Mouse (Mus musculus) embryo, embryonic 11 days (tissue): Measurements from ENCODE around the gene Vapa.
"Not testable (repeated sequence)": the region's sequence is repeated elsewhere in the genome, so short reads cannot be mapped to it uniquely, and the experiment has no call there.

Experiments
- DNase-seq: peaks from one replicate; pipeline ENCODE4 v3.0.0-alpha.2; 2015

The Vapa gene

DNA sequence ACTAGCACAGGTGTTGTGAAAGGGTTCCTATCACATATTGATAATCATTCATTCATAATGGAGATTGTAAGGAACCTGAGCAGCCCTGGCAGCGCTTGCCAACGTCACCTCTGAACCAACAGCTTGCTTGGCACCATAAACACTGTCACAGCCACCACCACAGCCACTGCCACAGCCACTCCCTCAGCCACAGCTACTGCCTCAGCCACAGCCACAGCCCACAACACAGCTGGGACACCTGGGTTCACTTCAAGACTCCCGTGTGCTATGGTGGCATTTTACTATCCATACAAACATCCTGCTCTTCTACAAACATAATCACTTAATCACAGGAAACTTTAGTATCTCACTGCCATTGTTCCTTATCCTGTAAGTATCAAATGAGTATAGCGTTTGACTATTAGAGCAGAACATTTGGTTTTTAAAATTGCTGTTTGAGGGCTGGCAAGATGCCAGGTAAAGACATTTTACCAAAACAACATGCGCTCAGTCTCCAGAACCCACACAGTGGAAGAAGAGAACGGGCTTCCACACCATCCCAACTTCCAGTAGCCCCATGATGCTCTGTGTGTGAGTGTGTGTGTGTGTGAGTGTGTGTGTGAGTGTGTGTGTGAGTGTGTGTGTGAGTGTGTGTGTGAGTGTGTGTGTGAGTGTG is 51.9 kb downstream of the Vapa start:
- no peak for DNase-seq

DNA sequence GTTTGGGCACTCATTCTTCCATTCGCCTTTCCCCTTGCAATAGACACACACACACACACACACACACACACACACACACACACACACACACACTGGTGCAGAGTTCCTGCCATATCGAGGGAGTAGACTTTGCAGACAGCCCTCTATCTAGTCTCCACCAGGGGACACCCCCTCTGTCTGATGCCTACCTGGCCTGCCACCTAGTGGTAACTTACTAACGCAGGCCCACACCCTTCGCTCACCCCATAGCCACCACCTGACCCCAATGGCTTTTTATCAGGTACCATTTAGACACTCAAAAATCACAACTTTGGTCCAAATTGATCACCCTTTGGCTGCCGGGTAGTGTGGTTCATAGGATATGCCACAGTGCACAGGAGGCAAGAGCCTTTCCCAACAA is 54.1 kb downstream of the Vapa start:
- DNase-seq, result peak; percentile 26

DNA sequence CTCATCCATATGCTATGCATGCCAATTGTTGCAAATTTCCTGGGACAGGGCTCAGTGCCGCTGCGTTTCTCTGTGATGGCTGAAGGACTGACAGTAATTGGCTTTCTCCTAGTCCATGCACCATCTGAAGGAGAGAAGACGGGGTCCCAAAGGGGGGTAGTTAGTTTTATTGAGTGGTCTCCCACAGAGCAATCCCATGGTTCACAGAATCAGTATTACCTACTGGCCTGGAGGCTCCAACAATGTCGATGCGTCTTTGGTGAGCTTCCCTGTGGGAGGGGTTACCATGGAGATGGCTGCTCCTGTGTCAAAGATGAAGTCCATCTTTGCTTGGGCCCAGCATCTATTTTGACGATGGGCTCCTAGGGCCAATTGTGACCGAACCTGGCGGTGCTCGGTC is 54.6 kb downstream of the Vapa start:
- DNase-seq, result no peak

- peak; percentile 80 for DNase-seq
These were observed 55.1 kb downstream of the Vapa start for GRCm38 (mm10) chr17:65558217-65558616.

GRCm38 (mm10) chr17:65557212-65557611 is 56.1 kb downstream of the Vapa start:
- no peak for DNase-seq

DNA sequence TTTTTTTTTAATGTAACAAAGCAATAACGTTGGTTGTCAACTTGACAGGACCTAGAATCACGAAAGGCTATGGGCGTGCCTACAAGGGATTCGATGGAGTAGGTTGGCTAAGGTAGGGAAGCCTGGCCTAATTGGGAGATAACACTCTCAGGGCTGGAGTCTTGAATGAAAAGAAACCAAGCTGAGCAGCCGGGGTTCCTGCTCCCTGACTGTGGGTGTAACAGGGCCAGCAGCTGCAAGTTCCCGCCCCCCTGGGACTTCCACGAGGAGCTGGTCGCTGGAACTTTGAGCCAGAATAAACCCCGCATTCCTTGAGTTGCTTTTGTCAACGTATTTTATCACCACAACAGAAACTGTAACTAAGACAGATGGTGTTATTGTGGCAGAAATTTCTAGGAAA is 56.6 kb downstream of the Vapa start:
- no peak for DNase-seq

- DNase-seq, result no peak
These were observed 60.8 kb downstream of the Vapa start for GRCm38 (mm10) chr17:65552426-65552997.

DNA sequence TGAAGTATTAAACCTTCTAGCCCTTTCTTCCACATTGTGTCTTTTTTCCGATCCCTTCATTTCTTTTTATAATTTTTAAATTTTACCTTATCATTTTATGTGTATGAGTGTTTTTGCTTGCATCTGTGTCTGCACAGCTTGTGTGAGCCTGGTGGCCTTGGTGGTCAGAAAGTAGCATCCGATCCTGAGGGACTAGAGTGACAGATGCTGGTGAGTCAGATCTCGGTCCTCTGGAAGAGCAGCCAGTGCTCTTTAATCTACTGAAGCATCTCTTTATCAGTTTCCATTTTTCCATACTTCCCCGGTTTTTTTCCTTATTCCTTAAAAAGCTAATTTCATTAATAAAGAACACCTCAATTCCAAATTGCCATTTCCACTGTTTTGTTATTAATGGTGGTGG is 63.0 kb downstream of the Vapa start:
- no peak for DNase-seq

DNA sequence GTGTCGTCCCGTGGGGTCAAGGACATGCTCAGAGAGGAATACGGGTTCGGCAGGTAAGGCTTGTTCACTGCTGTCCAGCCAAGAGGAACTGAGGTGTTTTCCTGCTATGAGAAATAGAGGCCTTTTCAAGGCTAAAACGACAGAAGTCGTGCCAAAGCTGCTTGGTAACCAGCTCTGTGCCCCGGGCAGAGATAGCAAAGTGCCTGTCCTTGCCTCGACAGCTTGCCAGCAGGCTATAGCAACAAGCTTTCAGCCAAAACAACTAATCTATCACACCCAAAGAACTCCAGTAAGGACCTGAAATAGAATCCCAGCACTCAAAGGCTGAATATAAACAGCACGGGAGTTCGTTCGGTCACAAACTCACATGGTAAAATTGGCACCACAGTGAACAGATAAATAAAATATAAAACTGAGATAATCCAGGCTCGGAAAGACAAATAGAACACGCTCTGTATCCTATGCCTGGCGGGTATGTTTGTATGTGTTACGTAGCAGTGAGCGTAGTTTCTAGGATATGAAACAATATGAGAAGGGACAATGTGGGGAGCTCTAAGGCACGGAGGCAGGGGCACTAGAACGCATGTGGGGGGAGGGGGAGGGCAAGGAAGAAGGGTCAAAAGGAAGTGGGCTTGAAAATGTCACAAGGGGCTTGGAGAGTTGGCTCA is 64.5 kb downstream of the Vapa start:
- no peak for DNase-seq

DNA sequence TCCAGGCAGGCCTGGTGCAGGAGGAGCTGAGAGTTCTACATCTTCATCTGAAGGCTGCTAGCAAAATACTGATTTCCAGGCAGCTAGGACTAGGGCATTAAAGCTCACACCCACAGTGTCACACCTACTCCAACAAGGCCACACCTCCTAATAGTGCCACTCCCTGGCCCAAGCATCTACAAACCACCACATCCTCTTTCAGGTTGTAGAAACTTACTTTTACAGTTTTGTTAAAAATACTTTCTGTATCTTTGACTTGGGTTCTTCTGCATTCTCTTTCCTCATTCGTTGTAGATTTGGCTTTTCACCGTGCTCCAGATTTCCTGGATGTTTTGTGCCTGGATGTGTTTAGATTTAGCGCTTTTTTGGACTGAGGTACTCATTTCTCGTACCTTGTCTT is 67.1 kb downstream of the Vapa start:
- not testable (repeated sequence) for DNase-seq

GRCm38 (mm10) chr17:65540441-65541272 is 72.7 kb downstream of the Vapa start, which contains the start of gene Tmem232:
TSS of gene Tmem232 (minus strand) at chr17:65540782.
- DNase-seq, result peak; percentile 69

DNA sequence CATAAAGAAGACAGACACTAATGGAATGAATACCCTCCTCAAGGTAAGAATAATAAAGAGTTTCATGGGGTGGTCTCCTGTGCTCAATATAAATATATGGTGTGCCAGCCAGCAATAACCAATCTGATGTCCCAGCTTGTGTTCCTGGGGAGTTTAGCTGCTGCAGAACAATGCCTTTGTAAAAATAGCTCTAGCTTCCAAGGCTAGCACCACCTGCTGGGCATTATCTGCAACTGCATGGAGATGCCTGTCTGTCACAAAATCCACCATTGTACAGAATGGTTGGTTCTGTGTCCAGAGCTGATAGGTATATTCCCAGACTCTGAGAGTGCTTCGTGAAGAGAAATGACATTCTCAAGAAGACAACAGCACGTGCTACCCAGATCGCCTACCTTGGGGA is 77.2 kb downstream of the Vapa start:
- DNase-seq, result peak; percentile 74

DNA sequence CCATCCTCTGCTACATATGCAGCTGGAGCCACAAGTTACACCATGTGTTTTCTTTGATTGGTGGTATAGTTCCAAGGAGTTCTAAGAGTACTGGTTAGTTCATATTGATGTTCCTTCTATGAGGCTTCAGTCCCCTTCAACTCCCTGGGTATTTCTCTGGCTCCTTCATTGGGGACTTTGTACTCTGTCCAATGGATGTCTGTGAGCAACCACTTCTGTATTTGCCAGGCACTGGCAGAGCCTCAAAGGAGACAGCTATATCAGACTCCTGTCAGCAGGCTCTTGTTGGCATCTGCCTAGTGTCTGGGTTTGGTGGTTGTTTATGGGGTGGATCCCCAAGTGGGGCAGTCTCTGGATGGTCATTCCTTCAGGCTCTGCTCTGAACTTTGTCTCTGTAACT is 81.0 kb downstream of the Vapa start:
- not testable (repeated sequence) for DNase-seq
